Mouse (Mus musculus) ovary, postnatal 14 days (tissue): ENCODE measurements at regions not wholly inside any gene's neighbourhood (a gene's known extent, or its start where the extent isn't known, plus 50 kb on each side); places are given as distances from the start of the nearest gene placed in this dataset.
A peak's percentile ranks its signal among the peaks of the same experiment; 100 is the strongest.

Experiments used
- DNase-seq: peaks from one replicate; pipeline ENCODE4 v3.0.0; 2022; ENCODE audit warnings: low spot score

DNA sequence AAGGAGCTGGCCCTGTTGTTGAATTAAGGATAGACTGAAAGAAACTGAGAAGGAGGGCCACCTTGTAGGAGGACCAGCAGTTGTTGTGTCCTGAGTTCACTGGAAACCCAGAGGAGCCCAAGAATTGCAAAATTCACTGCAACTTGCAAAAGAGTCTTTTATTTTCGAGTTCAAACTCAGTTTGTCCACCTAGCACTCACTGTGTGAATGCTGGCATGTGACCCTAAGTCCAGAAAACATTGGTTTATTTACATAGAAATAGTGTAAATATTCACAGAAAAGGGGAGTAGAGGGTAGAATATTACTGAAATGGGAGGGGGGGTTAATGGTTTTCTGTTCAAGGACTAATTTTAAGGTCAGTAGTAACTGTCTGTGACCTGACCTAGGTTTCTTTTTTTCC is 394.7 kb downstream of the 4933405O20Rik start:
- no peak for DNase-seq

DNA sequence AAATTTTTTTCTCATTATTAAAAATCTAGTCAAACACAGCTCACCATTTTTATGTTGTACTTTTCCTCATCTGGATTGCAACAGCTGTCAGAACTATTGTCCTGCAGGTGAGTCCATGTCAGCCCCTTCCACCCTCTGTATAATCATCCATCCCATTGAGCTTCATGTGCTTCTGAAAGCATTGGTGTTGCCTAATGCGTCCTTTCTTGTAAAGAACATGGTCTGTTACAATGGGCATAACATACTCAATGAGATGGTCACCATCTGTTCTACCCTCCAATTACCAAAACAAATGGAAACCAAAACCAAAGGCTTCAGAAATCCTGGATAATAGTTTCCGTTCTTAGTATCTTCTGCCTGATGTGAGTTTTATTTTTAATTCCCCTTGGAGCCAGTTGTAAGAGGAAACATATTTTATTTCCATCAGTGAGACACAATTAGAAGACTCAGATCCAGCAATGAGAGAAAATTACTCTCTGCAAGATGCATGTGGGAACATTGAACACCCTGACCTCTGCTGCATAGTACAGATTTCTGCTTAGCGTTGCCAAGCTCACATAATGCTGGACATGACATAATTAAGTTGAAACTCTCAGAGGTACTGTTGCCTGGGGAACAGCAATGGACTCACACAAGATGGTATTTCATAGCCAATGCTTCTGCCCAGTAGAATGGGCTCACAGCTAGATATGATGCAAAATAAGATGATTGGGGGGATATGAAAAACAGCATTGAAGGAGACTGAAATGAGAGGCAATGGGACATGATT is 443.1 kb downstream of the 4933405O20Rik start:
- no peak for DNase-seq

DNA sequence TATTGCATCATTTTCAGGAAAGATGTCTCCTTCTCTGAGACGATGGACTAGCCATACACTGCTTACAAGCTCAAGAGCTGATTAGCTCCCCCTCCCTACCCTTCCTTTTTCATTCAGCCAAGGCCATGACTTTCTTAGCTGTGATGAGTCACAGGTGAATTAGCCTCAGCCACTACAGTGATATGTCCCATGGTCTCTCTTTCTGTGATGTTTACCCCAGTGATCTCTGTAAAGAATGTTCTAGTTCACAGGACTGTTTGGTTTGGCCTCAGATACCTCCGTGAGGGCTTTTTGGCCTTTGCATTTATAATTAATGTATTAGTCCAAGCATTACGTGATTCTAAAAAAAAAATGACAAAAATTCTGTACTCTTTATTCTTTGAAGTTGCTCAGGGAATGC is 452.5 kb downstream of the 4933405O20Rik start:
- no peak for DNase-seq

DNA sequence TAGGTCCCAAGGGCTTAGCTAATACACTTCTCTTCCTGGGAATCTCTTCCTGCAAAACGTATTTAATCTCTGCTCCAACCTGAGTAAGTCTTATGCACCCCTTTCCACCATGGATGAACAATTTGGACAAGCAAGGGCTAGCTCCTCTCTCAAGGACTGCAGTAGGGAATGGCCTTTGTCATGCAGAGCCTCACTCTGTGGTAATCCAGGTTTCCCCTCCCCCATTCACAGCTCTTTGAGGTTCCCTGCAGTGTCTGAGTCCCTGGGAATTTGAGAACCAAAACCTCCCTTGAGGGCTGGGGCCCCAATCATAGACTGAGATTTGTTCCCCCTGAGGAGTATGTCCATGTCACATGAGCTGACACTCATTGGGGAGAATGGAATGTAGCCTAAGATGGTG is 442.5 kb upstream of the Ano5 start:
- DNase-seq: no peak

DNA sequence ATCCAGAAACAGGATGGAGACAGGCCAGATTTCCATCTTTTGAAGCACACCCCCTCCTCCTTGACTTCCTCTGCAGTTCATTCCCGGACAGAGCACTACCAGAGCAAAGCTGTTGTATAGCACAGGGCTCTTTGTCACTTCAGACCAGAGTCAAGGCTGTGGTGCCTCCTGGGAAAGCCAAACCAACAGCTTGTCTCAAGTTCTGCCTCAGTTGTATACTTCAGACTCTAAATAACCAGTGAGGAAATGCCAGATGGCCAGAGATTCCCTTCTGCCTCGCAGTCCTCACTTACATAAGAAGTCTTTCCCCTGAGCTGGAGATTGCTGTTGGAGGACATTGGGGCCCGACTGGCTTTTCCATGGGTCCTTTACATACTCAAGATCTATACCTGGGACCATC is 417.1 kb upstream of the Ano5 start:
- DNase-seq: no peak

DNA sequence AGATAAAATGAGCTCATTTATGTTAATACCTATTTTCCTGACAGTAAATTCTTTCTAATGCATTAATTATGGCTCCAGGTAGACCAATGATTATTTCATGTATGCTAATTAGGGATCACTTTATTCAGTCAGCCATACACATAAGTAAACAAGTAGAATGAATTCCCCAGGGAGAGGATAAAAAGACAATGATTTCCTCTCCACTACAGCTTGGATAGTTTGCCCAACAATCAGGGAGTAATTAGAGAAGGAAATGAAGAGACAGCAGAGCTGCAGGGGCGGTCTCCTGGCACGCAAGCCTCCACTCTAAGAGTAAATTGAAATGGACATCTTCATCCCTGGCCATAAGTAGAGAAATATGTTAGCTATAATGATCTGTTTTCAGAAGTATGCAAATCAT is 409.7 kb upstream of the Ano5 start:
- DNase-seq: no peak

DNA sequence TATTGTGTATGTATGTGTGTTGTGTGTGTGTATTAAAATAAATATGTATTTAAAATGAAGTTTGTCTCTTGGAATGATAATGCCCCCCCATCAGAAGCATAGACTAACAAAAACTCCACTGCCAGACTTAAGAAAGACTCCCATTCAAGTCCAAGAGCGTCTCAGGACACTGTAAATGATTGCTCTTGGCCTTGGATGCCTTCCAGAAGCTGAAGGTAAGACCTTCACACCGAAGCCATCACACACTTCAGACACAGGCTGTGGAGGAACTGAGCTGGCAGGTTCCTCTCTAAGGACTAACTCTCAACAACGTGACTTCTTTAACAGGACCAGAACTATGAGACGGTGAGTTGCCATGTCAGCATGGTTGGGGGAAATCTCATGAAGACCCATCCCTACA is 370.0 kb upstream of the Ano5 start:
- no peak for DNase-seq

DNA sequence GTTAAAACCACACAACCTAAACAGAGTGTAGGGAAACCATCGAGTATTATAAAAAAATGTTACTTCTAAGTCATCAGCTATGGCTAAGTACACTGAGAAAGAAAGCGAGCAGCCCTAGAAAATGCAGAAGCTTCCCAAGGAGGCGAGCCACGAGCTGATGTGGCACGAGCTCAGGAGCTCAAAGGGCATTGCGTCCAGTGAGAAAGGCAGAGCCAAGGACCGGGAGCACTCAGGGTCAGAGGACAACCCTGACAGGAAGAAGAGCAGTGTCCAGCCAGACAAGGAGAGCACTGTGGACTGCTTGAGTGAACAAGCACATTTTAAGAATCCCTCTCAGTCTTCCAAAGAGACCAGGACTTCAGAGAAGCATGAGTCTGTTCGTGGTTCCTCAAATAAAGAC is 335.6 kb upstream of the Ano5 start:
- no peak for DNase-seq

DNA sequence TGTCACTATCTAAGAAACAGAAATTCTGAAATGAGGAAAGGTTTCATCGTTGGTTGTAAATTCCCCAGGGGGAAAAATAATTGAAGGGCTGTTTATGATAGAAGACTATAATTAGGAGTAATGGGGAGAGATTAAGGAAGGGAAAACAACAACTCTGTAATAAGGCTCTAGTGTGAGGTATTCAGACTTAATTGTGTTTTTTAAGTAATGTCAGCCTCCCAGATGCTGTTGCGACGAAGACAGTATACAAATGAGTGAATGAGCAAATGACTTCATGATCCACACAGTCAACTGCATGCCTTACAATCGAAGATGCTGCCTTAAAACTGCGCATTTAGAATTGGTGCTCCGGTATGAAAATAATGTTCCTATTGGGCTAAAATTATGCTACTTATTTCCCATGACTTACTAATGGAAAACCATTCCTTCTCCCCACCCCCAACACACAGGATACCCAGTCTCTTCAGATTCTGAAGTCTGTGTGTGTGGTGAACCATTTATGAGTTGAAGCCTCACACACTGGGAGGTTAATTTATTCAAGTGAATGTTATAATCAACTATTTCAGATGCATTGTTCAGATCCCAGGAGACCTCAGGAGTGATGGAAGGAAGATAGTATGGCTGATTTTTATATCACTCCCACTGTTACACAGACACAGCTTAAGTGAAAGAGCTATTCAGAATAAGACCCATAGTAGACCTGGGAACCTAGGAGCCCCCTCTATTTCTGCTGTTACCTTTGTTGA is 295.2 kb upstream of the Ano5 start:
- no peak for DNase-seq

DNA sequence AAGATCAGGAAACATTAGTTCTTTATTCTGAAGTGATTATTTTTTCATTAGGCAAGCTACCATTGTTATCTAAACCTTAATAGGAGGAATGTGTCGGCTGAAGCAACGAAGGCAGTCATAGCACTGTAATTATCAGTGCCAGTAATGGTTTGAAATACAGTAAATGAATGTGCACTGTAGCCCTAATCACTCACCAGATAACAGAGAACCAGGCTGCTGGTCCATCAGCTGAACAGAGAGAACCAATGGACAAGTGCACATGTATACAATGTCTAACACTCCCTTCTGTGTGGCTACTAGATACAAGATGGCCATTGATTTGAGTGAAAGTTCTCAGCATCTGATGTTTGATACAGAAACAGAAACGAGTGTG is 294.6 kb upstream of the Ano5 start:
- DNase-seq: no peak

DNA sequence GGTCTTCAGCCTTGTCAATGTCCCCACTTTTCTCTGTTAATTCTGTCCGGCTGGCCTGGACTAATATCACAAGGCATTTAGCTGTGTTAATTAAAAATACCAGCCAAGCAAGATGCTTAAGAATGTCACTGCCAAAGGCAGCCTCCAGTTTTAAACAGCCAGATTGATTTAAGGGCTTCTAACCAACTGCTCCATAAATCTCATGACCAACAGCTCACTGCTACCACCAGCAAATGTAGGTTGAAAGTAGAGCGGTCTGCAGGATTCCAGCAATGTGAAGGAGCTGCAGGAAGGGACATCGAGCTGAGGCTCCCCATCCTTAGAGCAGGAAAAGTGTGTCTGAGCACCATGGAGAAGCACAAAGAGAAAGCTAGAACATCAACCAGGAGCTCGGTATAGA is 289.5 kb upstream of the Ano5 start:
- no peak for DNase-seq

DNA sequence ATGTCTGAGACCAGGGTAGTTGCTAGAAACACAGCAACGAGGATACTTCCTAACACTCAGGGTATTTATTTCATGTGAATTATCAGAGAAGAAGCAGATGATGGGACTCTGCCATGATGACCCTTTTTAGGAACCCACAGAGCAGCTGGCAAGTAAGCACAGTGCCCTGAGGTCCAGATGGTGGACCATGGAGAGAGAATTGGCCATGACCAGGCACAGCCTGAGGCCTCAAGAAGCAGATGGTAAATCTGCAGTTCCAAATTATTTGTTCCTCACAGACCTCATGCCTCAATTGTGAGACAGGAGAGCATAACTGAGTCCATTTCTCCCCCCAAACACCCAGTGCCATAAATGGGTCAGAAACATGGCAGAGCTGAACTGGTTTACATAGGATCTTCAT is 289.0 kb upstream of the Ano5 start:
- DNase-seq: no peak

DNA sequence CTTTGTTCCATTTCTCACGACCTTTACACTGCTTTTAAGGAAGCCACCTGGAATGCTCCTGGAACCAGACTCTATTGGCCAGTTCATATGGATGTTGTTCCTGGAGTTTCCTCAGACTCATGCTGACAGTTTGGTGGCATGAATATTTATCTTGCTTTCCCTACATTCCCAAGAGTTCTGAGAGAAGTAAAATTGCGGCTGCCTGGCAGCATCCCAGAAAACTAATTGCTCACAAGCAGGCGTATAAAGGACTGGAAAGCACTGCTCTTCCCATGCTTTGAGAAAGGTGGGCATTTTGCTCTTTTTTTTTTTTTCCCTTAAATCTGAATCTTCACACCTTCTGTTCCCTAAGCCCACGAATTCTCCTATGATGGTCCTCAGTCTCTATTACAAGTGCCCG is 283.7 kb upstream of the Ano5 start:
- no peak for DNase-seq

DNA sequence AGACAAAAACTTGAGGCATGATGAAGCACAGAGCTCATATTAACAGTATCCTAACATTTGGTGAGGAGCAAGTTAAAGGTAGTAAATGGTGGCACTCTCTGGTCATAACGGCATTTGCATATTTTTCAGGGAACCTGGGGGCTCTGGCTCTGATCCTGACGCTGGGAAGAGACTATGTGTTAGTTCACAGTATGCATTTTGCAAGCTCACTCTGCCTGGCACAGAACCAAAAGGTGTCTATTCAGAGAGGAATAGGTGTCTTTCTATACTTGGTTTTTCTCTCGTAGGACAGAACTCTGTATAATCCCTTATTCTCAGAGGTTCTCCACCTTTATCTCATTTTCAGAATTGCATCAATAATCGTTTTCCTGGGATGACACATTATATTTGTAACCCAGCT is 276.2 kb upstream of the Ano5 start:
- DNase-seq: no peak

DNA sequence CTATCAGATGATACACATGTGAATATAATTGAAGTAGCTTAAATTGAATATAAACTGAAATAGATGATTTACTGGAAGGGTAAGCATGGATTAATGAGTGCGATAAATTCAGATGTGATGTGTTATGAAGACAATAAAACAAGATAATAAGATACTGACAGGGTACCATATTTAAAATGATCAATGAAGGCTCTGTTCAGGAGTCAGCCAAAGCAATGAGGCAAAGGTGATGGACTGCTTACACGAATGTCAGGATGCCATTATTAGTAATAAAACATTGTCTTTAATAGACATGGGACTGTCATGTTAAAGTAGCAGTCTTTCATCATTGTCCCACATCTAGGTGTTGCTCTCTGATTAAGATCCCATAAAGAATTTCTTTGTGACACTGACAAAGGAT is 263.1 kb upstream of the Ano5 start:
- DNase-seq: no peak

DNA sequence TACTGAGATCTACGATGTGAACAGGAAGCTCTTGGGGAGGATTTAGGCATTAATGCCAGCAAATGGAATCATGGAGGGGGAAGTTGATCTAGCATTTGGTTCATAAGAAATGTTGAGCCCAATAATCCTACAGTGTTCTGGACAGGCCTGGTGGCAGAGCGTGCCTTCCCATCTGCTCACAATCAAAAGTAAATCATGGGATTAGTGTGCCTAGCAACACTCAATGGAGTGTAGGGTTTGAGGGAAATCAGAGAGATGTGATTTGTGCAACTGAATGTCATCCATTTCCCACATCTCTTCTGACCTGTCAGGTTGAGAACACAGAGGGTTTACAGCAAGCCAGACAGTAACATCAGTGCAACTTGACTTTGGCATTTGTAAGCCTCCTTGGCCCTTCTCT is 256.4 kb upstream of the Ano5 start:
- no peak for DNase-seq

DNA sequence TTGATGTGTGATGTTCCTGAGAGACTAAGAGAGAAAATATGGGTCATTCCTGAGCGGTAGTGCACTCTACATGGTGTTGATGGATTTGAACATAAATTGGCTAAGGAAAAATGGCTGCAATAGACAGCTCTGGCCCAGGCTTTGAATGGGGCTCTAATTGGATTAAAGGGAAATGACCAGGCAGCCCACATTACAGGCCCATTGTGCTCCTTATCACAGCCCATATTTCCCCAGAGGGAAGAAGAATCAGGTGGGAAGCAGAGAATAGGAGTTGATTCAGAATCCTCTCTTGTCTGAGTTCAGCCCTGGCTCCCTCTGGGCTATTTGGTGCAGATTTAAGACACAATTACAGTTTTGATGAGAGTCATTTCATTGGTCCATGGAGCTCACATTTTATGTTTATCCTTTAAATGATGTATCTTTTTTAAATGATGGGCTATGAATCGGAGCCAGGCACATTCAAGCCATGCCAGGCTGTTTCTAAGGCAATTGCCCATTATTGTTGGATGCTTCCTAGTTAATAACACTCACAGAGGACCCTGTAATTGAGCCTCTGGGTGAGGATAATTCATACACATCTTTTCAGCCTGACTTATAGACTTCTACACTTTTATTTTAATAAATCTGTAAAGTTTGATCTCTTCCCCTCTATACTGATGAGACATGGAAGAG is 251.5 kb upstream of the Ano5 start:
- DNase-seq: no peak

DNA sequence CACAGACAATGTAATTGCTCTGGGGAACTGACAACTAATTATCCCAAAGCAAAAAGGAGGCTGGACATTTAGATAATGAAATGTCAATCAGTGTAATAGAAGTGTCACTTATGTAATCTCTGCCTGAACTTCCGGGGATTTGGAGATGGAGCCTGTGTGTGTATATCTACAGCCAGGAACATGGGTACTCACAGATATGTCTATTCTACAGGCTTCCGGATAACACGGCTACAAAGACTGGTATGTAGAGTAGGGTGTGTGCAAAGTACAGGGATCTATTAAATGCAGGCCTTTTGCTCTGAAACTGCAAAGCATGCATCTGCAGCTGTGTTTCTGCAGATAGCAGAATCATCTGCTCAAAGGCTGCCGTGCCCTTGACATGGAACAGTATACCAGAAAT is 246.7 kb upstream of the Ano5 start:
- DNase-seq: no peak

DNA sequence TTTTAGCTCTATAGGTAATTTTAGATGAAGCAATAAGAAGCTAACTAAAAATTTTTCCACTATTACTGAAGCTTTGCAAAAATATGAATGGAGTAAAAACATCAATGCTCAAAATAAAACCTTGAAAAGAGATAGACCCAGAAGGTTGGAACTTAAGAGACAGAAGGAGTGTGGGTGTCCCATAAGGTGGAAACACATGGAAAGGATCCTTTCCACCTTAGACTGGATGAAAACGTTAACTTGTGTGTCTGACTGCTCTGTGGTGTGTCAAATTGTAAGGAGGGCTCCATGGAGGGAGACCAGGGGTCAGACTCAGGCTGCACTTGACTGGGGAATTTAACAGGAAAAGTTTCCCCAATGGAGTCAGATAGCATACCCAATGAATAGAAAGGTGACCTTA is 244.9 kb upstream of the Ano5 start:
- DNase-seq: no peak

DNA sequence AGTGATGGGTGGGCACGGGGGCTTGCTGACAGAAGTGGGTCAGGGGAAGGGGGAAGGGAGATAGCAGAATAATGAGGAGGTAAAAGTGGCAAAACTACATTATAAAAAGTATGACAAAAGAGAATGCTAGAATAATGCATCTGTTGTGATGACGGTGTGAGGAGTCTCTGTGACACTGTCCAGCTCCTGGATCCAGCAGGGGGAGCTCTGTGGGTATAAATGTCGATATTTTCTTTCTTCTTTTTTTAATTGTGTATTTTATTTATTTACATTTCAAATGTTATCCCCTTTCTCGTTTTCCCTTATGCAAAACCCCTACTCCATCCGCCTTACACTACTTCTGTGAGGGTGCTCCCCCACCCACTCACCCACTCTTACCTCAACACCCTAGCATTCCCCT is 243.9 kb upstream of the Ano5 start:
- DNase-seq: no peak

DNA sequence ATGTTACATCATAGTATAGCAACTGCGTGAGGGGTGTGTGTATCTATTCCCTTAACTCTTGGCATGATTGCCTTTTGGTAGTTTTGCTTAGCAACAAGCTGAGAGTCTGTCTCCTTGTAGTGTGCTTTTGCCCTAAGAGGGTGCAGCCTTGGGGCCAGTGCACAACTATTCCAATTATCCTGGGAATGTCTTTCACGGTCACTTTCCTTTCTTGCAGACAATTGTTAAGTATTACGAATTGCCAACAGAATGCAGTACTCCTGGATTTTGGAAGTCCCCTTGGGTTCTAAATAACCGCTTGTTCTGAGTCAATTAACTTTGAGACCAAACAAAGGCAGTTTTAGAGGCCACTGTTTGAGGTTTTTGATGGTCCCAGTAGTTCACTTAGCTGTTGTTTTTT is 242.1 kb upstream of the Ano5 start:
- DNase-seq: no peak

DNA sequence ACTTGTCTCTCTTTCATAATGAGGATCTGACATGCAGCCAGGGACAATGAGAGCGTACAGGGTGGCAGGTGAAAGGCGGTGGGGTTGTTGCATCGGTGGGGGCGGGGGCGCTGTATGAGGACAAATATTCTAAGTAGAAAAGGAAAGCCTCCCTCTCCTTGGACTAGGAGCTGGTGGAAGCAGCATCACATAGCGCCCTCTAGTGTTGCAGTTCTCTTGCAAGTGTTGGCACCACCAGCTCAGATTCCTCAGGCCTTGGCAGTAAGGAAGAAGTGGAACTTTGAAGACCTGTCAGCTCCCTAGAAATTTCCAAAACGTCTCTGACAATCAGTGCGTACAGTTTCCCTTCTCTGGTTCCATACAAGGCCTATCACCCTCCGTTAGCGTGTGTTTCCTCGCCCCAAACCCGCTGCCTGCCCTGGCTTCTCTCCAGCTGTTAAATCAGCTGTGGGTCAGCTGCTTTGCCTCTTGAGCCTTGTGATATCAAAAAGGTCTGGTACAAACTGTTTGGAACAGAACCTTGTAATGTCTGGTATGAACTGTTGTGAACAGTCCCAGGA is 240.2 kb upstream of the Ano5 start:
- peak; percentile 46 for DNase-seq

DNA sequence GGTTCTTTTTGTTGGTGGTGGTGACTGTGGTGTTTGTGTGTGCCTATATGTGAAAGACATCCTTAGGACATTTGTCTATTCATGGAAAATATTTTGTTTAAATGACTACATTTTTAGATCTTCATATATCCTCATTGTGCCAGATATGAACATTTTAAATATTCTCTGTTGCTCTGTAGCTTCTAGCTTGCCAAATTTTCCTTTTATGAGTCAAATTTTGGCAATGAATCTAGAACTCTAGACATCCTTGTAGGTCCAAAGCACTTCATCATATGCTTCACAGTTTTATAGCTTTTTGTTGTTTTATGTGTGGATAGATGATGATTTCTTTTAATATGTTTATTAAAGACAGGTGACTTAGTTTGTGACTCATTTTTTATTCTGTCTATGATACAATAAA is 229.4 kb upstream of the Ano5 start:
- DNase-seq: no peak
